Mouse (Mus musculus) MEL (cell line): ENCODE data around the gene Pdia3. TPM values are rescaled to one million over a fixed set of nuclear protein-coding genes. Genes with fewer than 3 reads are reported as not detected.

Source experiments
- DNase-seq: peaks from one replicate; pipeline ENCODE4 v3.0.0; 2011; ENCODE audit warnings: low read depth, low spot score
- H3K27ac ChIP-seq: 2 replicates; pipeline ENCODE4 v1.5.1; 2012; ENCODE audit warnings: low read depth, mild to moderate bottlenecking, control low read depth, low read length, moderate library complexity; ENCODE audit not compliant: control insufficient read depth
- H3K27me3 ChIP-seq, 2 experiments: fragments of 150-350 bp in 1 of 2; sonication (generic) in 1 of 2; 2 replicates each; pipeline ENCODE4 v1.6.1; 2012; ENCODE audit warnings: low read length in 2 of 2, mild to moderate bottlenecking in 2 of 2, improper control_type of control experiment in 1 of 2, moderate library complexity in 1 of 2; ENCODE audit not compliant: insufficient read depth in 2 of 2, control insufficient read depth in 1 of 2
- H3K36me3 ChIP-seq, 2 experiments: 2 replicates each; pipeline ENCODE4 v1.6.1; 2012 to 2014; ENCODE audit warnings: low read length in 2 of 2, improper control_type of control experiment in 1 of 2, inconsistent platforms in 1 of 2, mild to moderate bottlenecking in 1 of 2; ENCODE audit not compliant: insufficient read depth in 2 of 2, control insufficient read depth in 1 of 2
- H3K4me1 ChIP-seq, 2 experiments: fragments of 150-350 bp in 1 of 2; sonication (generic) in 1 of 2; 2 replicates each; pipeline ENCODE4 v1.6.1; 2012; ENCODE audit warnings: low read length in 2 of 2, improper control_type of control experiment in 1 of 2, mild to moderate bottlenecking in 1 of 2; ENCODE audit not compliant: insufficient read depth in 2 of 2, control insufficient read depth in 1 of 2
- H3K4me3 ChIP-seq, 2 experiments: fragments of 150-350 bp in 1 of 2; sonication (generic) in 1 of 2; 2 replicates each; pipeline ENCODE4 v1.5.1; 2012; ENCODE audit warnings: low read depth in 2 of 2, low read length in 2 of 2, mild to moderate bottlenecking in 2 of 2, moderate library complexity in 2 of 2, control low read depth in 1 of 2, improper control_type of control experiment in 1 of 2; ENCODE audit not compliant: control insufficient read depth in 1 of 2, insufficient read depth in 1 of 2
- H3K79me2 ChIP-seq: 2 replicates; pipeline ENCODE4 v1.6.1; 2012; ENCODE audit warnings: mild to moderate bottlenecking, low read length, moderate library complexity; ENCODE audit not compliant: control insufficient read depth, poor library complexity, insufficient read depth
- H3K9ac ChIP-seq: 2 replicates; pipeline ENCODE4 v1.6.1; 2012; ENCODE audit warnings: low read depth, mild to moderate bottlenecking, control low read depth, low read length, moderate library complexity; ENCODE audit not compliant: control insufficient read depth, poor library complexity, severe bottlenecking
- H3K9me3 ChIP-seq: fragments of 150-350 bp; sonication (generic); replicated peaks from 2 replicates; pipeline ENCODE4 v1.6.1; 2012; ENCODE audit warnings: mild to moderate bottlenecking, low read length, improper control_type of control experiment, moderate library complexity; ENCODE audit not compliant: insufficient read depth
- CHD1 ChIP-seq: IDR thresholded peaks from 2 replicates; pipeline ENCODE4 v1.6.1; 2012; ENCODE audit warnings: low read depth, mild to moderate bottlenecking, inconsistent platforms, low read length, improper control_type of control experiment
- CTCF ChIP-seq, 3 experiments: IDR thresholded peaks in 2 of 3; conservative IDR thresholded peaks in 1 of 3; 2 replicates each; pipeline ENCODE4 v1.5.1; 2011 to 2012; ENCODE audit warnings: low read length in 3 of 3, low read depth in 2 of 3, mild to moderate bottlenecking in 2 of 3, improper control_type of control experiment in 1 of 3, inconsistent platforms in 1 of 3, mixed read lengths in 1 of 3, moderate library complexity in 1 of 3; ENCODE audit not compliant: control insufficient read depth in 1 of 3, insufficient read depth in 1 of 3, poor library complexity in 1 of 3, severe bottlenecking in 1 of 3
- E2F4 ChIP-seq: IDR thresholded peaks from 2 replicates; pipeline ENCODE4 v1.6.1; 2011; ENCODE audit warnings: low read depth, low read length, improper control_type of control experiment, borderline replicate concordance
- ELF1 ChIP-seq: IDR thresholded peaks from 2 replicates; pipeline ENCODE4 v1.6.1; 2014; ENCODE audit warnings: low read depth, mild to moderate bottlenecking, inconsistent platforms, low read length, improper control_type of control experiment, moderate library complexity
- EP300 ChIP-seq, 2 experiments: IDR thresholded peaks; 2 replicates each; pipeline ENCODE4 v1.6.1; 2011; ENCODE audit warnings: improper control_type of control experiment in 2 of 2, low read length in 2 of 2, low read depth in 1 of 2, mild to moderate bottlenecking in 1 of 2
- ETS1 ChIP-seq: IDR thresholded peaks from 2 replicates; pipeline ENCODE4 v1.6.1; 2012; ENCODE audit warnings: low read depth, mild to moderate bottlenecking, inconsistent platforms, low read length, improper control_type of control experiment, moderate library complexity
- GATA1 ChIP-seq: IDR thresholded peaks from 2 replicates; pipeline ENCODE4 v1.6.1; 2011; ENCODE audit warnings: low read depth, low read length, improper control_type of control experiment
- HCFC1 ChIP-seq: IDR thresholded peaks from 2 replicates; pipeline ENCODE4 v1.6.1; 2012; ENCODE audit warnings: low read depth, mild to moderate bottlenecking, inconsistent platforms, low read length, improper control_type of control experiment, moderate library complexity
- JUND ChIP-seq: IDR thresholded peaks from 2 replicates; pipeline ENCODE4 v1.6.1; 2011; ENCODE audit warnings: low read depth, mild to moderate bottlenecking, improper control_type of control experiment, low read length
- MAX ChIP-seq: IDR thresholded peaks from 2 replicates; pipeline ENCODE4 v1.6.1; 2011; ENCODE audit warnings: low read length, improper control_type of control experiment
- MAZ ChIP-seq: IDR thresholded peaks from 2 replicates; pipeline ENCODE4 v1.6.1; 2012; ENCODE audit warnings: low read depth, mild to moderate bottlenecking, inconsistent platforms, low read length, improper control_type of control experiment
- MYB ChIP-seq: IDR thresholded peaks from 2 replicates; pipeline ENCODE4 v1.6.1; 2011; ENCODE audit warnings: mild to moderate bottlenecking, low read depth, low read length, improper control_type of control experiment
- NELFE ChIP-seq: IDR thresholded peaks from 2 replicates; pipeline ENCODE4 v1.6.1; 2011; ENCODE audit warnings: low read depth, low read length, improper control_type of control experiment
- POLR2AphosphoS5 ChIP-seq: IDR thresholded peaks from 2 replicates; pipeline ENCODE4 v1.6.1; 2012; ENCODE audit warnings: low read depth, borderline replicate concordance, mild to moderate bottlenecking, inconsistent platforms, low read length, moderate library complexity, mixed read lengths
- RAD21 ChIP-seq: IDR thresholded peaks from 2 replicates; pipeline ENCODE4 v1.6.1; 2011; ENCODE audit warnings: mild to moderate bottlenecking, low read depth, low read length, improper control_type of control experiment
- RCOR1 ChIP-seq: IDR thresholded peaks from 2 replicates; pipeline ENCODE4 v1.6.1; 2012; ENCODE audit warnings: low read depth, mild to moderate bottlenecking, inconsistent platforms, low read length, improper control_type of control experiment
- SIN3A ChIP-seq: IDR thresholded peaks from 2 replicates; pipeline ENCODE4 v1.6.1; 2012; ENCODE audit warnings: low read length, improper control_type of control experiment, inconsistent platforms
- SMC3 ChIP-seq: IDR thresholded peaks from 2 replicates; pipeline ENCODE4 v1.6.1; 2011; ENCODE audit warnings: low read depth, low read length, improper control_type of control experiment
- TAL1 ChIP-seq: IDR thresholded peaks from 2 replicates; pipeline ENCODE4 v1.6.1; 2012; ENCODE audit warnings: mild to moderate bottlenecking, inconsistent platforms, low read length, moderate library complexity, mixed read lengths
- TBP ChIP-seq: IDR thresholded peaks from 2 replicates; pipeline ENCODE4 v1.8.0; 2011; ENCODE audit warnings: low read depth, low read length, improper control_type of control experiment
- USF1 ChIP-seq: IDR thresholded peaks from 2 replicates; pipeline ENCODE4 v1.6.1; 2014; ENCODE audit warnings: low read depth, mild to moderate bottlenecking, inconsistent platforms, low read length, improper control_type of control experiment, moderate library complexity
- ZMIZ1 ChIP-seq: IDR thresholded peaks from 2 replicates; pipeline ENCODE4 v1.6.1; 2012; ENCODE audit warnings: low read depth, mild to moderate bottlenecking, inconsistent platforms, low read length, improper control_type of control experiment, moderate library complexity
- ZNF384 ChIP-seq: IDR thresholded peaks from 2 replicates; pipeline ENCODE4 v1.6.1; 2012; ENCODE audit warnings: low read depth, mild to moderate bottlenecking, inconsistent platforms, low read length, improper control_type of control experiment
- polyA plus RNA-seq, 2 experiments: library from polyadenylated mRNA; stranded (reverse) in 1 of 2; unstranded in 1 of 2; fragments of >175 nt in 1 of 2; fragments of >200 nt in 1 of 2; gene quantifications; 2 replicates each; pipeline versions ENCODE4 v1.2.1 to v1.2.4; 2012; ENCODE audit warnings: low replicate concordance in 2 of 2, low read depth in 1 of 2; ENCODE audit not compliant: insufficient read length in 2 of 2, insufficient read depth in 1 of 2, missing spikeins in 1 of 2
- total RNA-seq: library from RNA; depleted of rRNA; stranded (reverse); fragments of 300-350 nt; gene quantifications from 2 replicates; pipeline ENCODE4 v1.2.3, GENCODE M21; 2012

The Pdia3 gene
- total and polyA plus RNA-seq, 3 experiments: 70.7 to 473 (median 471) TPM

GRCm38 (mm10) chr2:121447006-121447405 lies 33.4 kb downstream of the Pdia3 start:
- Histone ChIP-seq H3K9me3 (no peaks in the 10 kb centered on the region), H3K36me3 (peaks cover 0 to 30% of the 10 kb centered on the region in 2 experiments; a peak in 2 of 4 replicates), H3K27me3 (no peaks in the 10 kb centered on the region), H3K79me2 (peaks cover 17% of the 10 kb centered on the region), H3K4me3 (peak overlapping the region; percentile 1 to 59; a peak in 2 of 4 replicates), H3K27ac (peak overlapping the region; percentile 37; the same call in 1 of the 2 replicates), H3K9ac (no peak overlapping the region), H3K4me1 (peaks cover 18 to 39% of the 10 kb centered on the region in 2 experiments)
- TF ChIP-seq SIN3A (peak; percentile 55; the same call in 1 of the 2 replicates), SMC3 (no peak), USF1 (0 out of 2 replicates have a peak, but pooled peaks have one; percentile 17), ZNF384 (peak; percentile 49; the same call in 1 of the 2 replicates), MAX (peak; percentile 58), TBP (0 out of 2 replicates have a peak, but pooled peaks have one; percentile 18), POLR2AphosphoS5 (no peak), CHD1 (no peak), E2F4 (no peak), JUND (peak; percentile 59; the same call in 1 of the 2 replicates), CTCF (IDR thresholded peaks at IDR 0.05 in 2 of 3, conservative IDR thresholded peaks at IDR 0.05 in 1 of 3; ENCODE audit: control insufficient read depth in 1 of 3, insufficient read depth in 1 of 3, low read depth in 2 of 3, low read length in 3 of 3, poor library complexity in 1 of 3, severe bottlenecking in 1 of 3) (no peak), ELF1 (peak; percentile 15; the same call in 1 of the 2 replicates), EP300 (IDR thresholded peaks at IDR 0.05; ENCODE audit: low read depth in 1 of 2, low read length in 2 of 2) (peak; percentile 4 to 5; a peak in 1 of 4 replicates), NELFE (no peak), HCFC1 (0 out of 2 replicates have a peak, but pooled peaks have one; percentile 41), RAD21 (no peak), MAZ (no peak), GATA1 (no peak), ETS1 (peak; percentile 53; the same call in 1 of the 2 replicates), ZMIZ1 (no peak), RCOR1 (peak; percentile 47; the same call in 1 of the 2 replicates), MYB (no peak), TAL1 (no peak)
- DNase-seq: peak; percentile 86
